Mouse (Mus musculus): Measurements from ENCODE around the gene Gm17018. TPM values are rescaled to one million over a fixed set of nuclear protein-coding genes. Genes with fewer than 3 reads are reported as not detected.
A peak's percentile ranks its signal among the peaks of the same experiment; 100 is the strongest.

Gm17018 gene
- 52.7 and 54.5 TPM in 2 replicates for polyA plus RNA-seq (2016; fragmentation: Nextera tagmentation; extraction: Ambion mirVana)

DNA sequence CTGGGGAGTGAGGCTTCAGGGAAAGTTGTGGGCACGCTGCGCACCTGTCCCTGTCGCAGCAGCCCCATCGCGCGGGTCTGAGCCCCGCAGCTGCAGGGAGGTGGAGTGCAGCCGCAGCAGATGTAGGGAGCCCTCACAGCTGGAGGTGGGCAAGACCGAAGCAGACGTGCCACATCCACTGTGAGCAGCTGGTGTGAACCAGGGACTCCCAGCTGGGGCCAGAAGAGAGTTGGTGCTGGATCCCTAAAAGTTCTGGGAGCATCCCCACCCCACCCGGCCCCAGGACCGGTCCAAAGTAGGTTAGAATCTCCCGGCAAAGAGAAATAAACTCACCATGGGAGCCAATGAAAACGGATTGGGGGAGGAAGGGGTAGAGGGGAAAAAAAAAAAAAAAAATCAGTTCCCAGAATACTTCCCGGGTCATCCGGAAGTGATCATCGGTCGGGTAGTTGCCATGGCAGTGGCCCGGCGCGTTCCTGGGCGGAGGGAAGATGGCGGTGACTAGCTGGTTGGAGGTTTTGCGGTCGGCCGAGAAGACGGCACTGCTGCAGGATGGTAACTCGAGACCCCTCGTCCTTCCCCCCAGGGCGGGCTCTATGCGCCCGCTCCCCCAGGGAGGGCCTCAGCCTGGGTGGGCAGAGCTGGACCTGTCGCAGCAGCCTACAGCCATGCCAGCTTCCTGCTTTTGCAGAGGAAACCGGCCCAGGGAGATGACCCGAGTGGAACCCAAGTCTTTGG is at the start of gene Gm17018, which contains the start of gene Poll:
TSS of gene Gm17018 (plus strand) at position 463 of the 738 bp plus-strand sequence.
TSS of gene Poll (minus strand) at position 379 of the 738 bp plus-strand sequence.
- ATAC-seq (ENCODE audit: low FRiP score, low read depth), result peak; percentile 84
- peak within 1 kb of the TSS; percentile 72 for H3K9ac ChIP-seq
- WGBS, result under 1% methylated on average over 35 of the region's 35 CpGs

DNA sequence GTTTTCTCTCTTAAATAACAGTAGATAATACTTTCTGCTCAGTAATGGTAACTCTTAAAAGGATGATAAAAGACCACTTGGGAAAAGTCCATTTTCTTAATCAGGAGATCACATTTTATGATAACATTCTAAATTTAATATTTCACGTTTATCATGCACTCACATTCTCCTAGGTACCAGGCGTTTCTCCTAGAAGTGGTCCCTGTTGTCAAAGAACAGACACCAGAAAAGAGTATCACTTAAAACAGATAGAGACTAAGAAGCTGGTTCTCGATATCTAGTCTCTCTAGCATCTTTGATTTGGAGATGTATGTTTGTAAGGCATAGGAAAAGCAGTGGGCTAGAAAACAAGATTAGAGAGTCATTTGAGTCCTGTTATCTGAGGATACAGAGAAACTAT is 49.7 kb upstream of the Gm17018 start:
- no peak for ATAC-seq (ENCODE audit: low FRiP score, low read depth)
- no peak overlapping the region for H3K27ac ChIP-seq
- WGBS, result 85% methylated on average over 3 of the region's 3 CpGs
- peaks cover 27% of the 10 kb centered on the region; the same call in 1 of the 2 replicates for H3K36me3 ChIP-seq
- H3K27me3 ChIP-seq (replicated peaks), result no peaks in the 10 kb centered on the region
- no peaks in the 10 kb centered on the region for H3K9me3 ChIP-seq
- no peak overlapping the region for H3K4me2 ChIP-seq (replicated peaks)
- H3K9ac ChIP-seq, result no peak overlapping the region
- no peak overlapping the region for H3K4me3 ChIP-seq
- no peaks in the 10 kb centered on the region for H3K4me1 ChIP-seq

More for the DNA sequence above, at the start of gene Gm17018, which contains the start of gene Poll:
- peak within 1 kb of the TSS; percentile 82 for H3K4me3 ChIP-seq
- H3K4me2 ChIP-seq (replicated peaks), result peak within 1 kb of the TSS; percentile 94
- no peaks in the 10 kb centered on the region for H3K9me3 ChIP-seq
- no peak within 1 kb of the TSS for H3K27ac ChIP-seq
- H3K4me1 ChIP-seq, result peaks cover 12% of the 10 kb centered on the region
- H3K36me3 ChIP-seq, result peaks cover 9% of the 10 kb centered on the region
- H3K27me3 ChIP-seq (replicated peaks), result no peaks in the 10 kb centered on the region

DNA sequence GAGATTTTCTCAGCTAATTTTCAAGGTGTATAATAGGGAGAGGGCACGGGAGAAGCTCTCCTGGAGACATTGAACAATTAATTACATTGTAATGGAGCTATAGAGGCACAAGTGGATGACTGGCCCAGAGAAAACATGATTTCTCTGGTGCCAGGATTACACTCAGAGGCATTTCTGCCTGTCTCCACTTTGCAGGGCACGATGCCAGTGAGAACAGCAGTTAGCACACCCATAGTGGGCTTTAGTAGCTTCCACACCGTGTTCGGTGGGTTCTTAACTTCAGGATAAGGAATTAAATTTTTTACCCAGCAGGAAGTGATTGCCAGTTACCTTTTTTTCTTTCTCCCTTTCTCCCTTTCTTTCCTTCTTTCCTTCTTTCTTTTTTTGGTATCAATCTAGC is 49.0 kb upstream of the Gm17018 start:
- Histone ChIP-seq H3K36me3 (peaks cover 34% of the 10 kb centered on the region), H3K27me3 (replicated peaks) (no peaks in the 10 kb centered on the region), H3K9me3 (no peaks in the 10 kb centered on the region), H3K4me3 (no peak overlapping the region), H3K4me1 (no peaks in the 10 kb centered on the region), H3K4me2 (replicated peaks) (no peak overlapping the region), H3K27ac (no peak overlapping the region), H3K9ac (no peak overlapping the region)
- no peak for ATAC-seq (ENCODE audit: low FRiP score, low read depth)
- 80% methylated on average over 4 of the region's 4 CpGs for WGBS

GRCm38 (mm10) chr19:45515341-45515740 is 45.1 kb upstream of the Gm17018 start:
- WGBS, result 76% methylated on average over 2 of the region's 2 CpGs
- no peaks in the 10 kb centered on the region for H3K9me3 ChIP-seq
- H3K27ac ChIP-seq, result no peak overlapping the region
- no peak overlapping the region for H3K9ac ChIP-seq
- H3K4me3 ChIP-seq, result no peak overlapping the region
- no peak for ATAC-seq (ENCODE audit: low FRiP score, low read depth)
- no peaks in the 10 kb centered on the region for H3K4me1 ChIP-seq
- H3K4me2 ChIP-seq (replicated peaks), result no peak overlapping the region
- H3K27me3 ChIP-seq (replicated peaks), result no peaks in the 10 kb centered on the region
- H3K36me3 ChIP-seq, result peaks cover 64% of the 10 kb centered on the region

DNA sequence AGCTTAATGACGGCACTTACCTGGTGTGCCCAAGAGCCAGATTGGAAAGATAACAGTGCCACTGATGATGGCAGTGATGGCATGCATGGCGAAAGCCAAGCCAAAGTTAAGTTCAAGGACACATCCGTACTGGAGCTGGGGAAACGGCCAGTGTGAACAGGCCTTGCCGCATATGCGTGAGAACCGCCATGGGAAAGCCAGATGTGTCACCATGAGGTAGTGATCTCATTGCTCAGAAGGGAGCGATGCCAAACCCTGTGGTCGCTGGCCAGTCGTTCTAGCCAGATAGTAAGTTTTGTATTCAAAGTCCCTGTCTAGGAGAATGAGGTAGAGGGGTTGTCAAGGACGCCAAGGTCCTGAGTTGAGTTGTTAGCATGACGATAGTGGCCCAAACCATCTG is 44.2 kb upstream of the Gm17018 start:
- Histone ChIP-seq H3K36me3 (peaks cover 71% of the 10 kb centered on the region), H3K4me2 (replicated peaks) (no peak overlapping the region), H3K27ac (no peak overlapping the region), H3K9ac (no peak overlapping the region), H3K9me3 (no peaks in the 10 kb centered on the region), H3K4me1 (no peaks in the 10 kb centered on the region), H3K27me3 (replicated peaks) (no peaks in the 10 kb centered on the region), H3K4me3 (no peak overlapping the region)
- WGBS, result 96% methylated on average over 12 of the region's 12 CpGs
- no peak for ATAC-seq (ENCODE audit: low FRiP score, low read depth)

GRCm38 (mm10) chr19:45527382-45527781 is 33.0 kb upstream of the Gm17018 start:
- Histone ChIP-seq H3K9me3 (no peaks in the 10 kb centered on the region), H3K36me3 (peaks cover 52% of the 10 kb centered on the region), H3K9ac (0 out of 2 replicates have a peak overlapping the region, but pooled peaks have one; percentile 35), H3K4me1 (no peaks in the 10 kb centered on the region), H3K4me2 (replicated peaks) (no peak overlapping the region), H3K27ac (no peak overlapping the region), H3K4me3 (no peak overlapping the region), H3K27me3 (replicated peaks) (no peaks in the 10 kb centered on the region)
- 92% methylated on average over 7 of the region's 7 CpGs for whole genome bisulfite sequencing
- ATAC-seq (ENCODE audit: low FRiP score, low read depth), result no peak

DNA sequence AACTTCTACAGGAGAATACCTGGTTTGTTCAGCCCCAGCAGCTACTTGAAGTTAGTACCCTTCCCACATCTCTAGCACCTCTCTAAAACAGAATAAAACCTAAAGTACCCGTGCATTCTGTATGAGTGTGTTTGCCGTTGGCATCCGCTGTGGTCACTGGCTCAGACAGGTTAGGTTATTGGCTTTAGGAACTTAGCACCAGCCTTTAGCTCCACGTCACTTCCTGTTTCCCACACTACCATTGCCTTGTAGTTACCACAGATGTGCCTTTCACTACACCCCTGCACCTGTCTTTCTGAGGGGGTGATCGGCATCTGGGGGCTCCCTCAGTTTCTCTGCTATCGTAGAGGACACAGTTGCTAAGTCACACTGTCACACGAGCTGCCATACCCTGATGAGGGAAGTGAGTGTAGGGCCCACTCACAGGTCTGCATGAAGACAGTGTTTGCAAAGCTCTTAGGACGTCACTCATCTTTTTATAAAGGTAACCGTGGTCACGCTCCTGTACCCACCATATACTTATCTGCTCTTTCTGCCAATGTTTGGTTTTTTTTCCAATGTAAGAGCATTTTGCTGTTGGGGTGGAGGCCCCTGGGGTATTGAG is 32.4 kb upstream of the Gm17018 start:
- peaks cover 52% of the 10 kb centered on the region for H3K36me3 ChIP-seq
- H3K4me3 ChIP-seq, result no peak overlapping the region
- no peaks in the 10 kb centered on the region for H3K27me3 ChIP-seq (replicated peaks)
- WGBS, result 93% methylated on average over 10 of the region's 10 CpGs
- ATAC-seq (ENCODE audit: low FRiP score, low read depth), result no peak
- no peak overlapping the region for H3K27ac ChIP-seq
- H3K9me3 ChIP-seq, result no peaks in the 10 kb centered on the region
- H3K9ac ChIP-seq, result no peak overlapping the region
- no peak overlapping the region for H3K4me2 ChIP-seq (replicated peaks)
- H3K4me1 ChIP-seq, result no peaks in the 10 kb centered on the region

DNA sequence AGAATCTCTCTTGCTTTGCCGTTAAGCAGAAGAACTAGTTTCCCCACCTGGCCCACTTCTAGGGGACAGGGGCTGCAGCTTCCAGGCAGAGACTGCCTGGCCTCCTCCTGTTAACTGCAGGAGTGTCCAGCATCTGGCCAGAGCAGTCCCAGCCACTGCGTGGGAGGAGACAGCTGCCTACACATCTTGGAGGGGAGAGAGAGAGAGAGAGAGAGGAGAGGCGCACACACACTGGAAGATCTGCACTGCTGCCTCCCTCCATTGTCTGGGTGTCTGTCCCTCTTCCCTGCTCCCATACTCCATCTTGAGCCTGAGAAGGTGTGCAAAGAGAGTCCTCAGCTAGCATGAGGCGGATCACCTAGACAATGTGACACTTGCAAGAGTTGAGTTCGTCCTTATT is 31.1 kb upstream of the Gm17018 start:
- Histone ChIP-seq H3K4me1 (peaks cover 3% of the 10 kb centered on the region; the same call in 1 of the 2 replicates), H3K4me2 (replicated peaks) (no peak overlapping the region), H3K27me3 (replicated peaks) (no peaks in the 10 kb centered on the region), H3K9me3 (no peaks in the 10 kb centered on the region), H3K9ac (no peak overlapping the region), H3K36me3 (peaks cover 45% of the 10 kb centered on the region), H3K4me3 (no peak overlapping the region), H3K27ac (no peak overlapping the region)
- WGBS, result 74% methylated on average over 5 of the region's 5 CpGs
- no peak for ATAC-seq (ENCODE audit: low FRiP score, low read depth)

DNA sequence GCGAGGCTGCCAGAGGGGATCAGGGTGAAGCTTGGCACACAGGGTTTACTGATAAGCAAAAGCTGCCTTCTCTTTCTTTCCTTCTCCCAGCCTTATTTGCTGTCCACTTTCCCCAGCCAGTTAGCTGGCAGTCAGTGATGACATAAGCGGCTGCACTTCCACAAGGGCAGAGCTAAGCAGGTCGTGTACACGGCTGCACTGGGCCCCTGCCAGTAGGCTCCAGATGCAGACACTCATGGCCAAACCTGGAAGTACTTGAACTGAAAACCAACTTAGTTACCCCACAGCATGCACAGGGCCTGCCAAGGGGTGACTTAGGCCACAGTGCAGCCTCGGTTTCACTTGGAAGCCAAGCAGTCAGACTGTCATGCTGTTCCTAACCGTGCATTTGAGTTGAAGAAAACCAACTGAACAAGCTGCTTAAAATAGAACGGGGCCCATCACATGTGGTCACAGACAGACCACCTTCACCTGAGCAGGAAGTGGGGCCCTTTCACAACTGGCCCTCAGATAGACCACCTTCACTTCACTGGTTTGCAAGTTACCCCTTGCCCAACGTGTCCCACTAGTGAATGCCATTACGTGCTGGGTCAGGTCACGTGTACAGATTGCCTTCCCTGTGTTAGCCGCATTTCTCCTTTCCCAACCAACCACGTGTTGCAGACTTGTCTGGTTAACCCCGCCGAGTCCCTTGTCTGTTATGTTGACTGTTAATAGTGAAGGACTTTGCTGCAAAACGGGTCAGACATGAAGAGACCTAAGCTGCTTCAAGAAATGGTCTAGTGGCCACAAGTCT is 30.0 kb upstream of the Gm17018 start:
- no peak for ATAC-seq (ENCODE audit: low FRiP score, low read depth)
- 87% methylated on average over 15 of the region's 15 CpGs for WGBS
- no peak overlapping the region for H3K4me2 ChIP-seq (replicated peaks)
- H3K27me3 ChIP-seq (replicated peaks), result no peaks in the 10 kb centered on the region
- no peaks in the 10 kb centered on the region for H3K9me3 ChIP-seq
- H3K4me1 ChIP-seq, result peaks cover 14% of the 10 kb centered on the region
- H3K9ac ChIP-seq, result no peak overlapping the region
- no peak overlapping the region for H3K4me3 ChIP-seq
- peaks cover 35% of the 10 kb centered on the region for H3K36me3 ChIP-seq
- H3K27ac ChIP-seq, result no peak overlapping the region

DNA sequence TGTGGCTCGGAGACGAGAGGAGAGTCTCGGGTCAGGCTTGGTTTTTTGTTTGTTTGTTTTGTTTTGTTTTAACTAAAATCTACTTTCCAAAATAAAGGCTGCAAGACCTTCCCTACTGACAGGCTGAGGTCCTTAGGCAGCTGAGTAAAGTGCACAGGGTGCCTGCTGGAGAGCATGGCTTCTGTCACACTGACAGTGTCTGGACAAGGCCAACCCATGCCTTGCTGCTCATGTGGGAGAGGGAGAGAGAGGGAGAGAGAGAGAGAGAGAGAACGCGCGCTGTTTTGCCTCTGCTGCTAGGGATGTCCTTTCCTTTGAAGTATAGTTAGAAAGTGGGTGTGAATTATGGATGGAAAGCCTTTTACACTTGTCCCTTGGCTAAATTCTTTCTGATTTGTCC is 28.9 kb upstream of the Gm17018 start:
- 71% methylated on average over 6 of the region's 6 CpGs for WGBS
- Histone ChIP-seq H3K4me3 (no peak overlapping the region), H3K4me1 (peaks cover 22% of the 10 kb centered on the region), H3K27me3 (replicated peaks) (no peaks in the 10 kb centered on the region), H3K4me2 (replicated peaks) (no peak overlapping the region), H3K9me3 (no peaks in the 10 kb centered on the region), H3K36me3 (peaks cover 35% of the 10 kb centered on the region), H3K9ac (no peak overlapping the region), H3K27ac (no peak overlapping the region)
- no peak for ATAC-seq (ENCODE audit: low FRiP score, low read depth)

- ATAC-seq (ENCODE audit: low FRiP score, low read depth), result no peak
- Histone ChIP-seq H3K27ac (no peak overlapping the region), H3K9ac (no peak overlapping the region), H3K27me3 (replicated peaks) (no peaks in the 10 kb centered on the region), H3K36me3 (peaks cover 17% of the 10 kb centered on the region), H3K4me3 (no peak overlapping the region), H3K4me2 (replicated peaks) (no peak overlapping the region), H3K4me1 (peaks cover 22% of the 10 kb centered on the region), H3K9me3 (no peaks in the 10 kb centered on the region)
- 76% methylated on average over 7 of the region's 7 CpGs for WGBS
These were observed 26.8 kb upstream of the Gm17018 start for GRCm38 (mm10) chr19:45533617-45534016.

DNA sequence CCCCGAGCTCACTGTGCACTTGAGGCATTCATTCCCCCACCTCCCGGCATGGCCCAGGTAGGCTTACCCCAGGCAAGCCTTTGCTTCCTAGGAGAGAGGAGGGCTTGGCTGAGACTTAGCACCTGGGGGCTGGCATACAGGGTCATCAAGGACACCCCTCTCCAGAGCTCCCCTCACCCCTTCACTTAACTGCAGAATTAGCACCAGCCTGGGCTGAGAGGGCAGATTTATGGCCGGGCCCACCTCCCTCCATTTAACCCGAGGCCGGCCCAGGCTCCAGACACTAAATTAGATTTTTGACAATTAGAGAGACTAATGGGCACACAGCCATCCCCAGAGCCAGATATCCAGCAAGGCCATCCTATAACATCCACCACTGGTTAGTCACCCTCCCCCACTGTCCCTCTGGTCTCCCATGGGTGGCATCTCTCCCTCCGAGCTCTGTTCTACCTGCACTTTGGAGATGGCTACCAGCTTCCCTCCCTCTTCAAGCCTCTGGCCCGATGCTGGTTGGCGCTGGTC is 25.1 kb upstream of the Gm17018 start:
- Histone ChIP-seq H3K4me1 (peaks cover 28% of the 10 kb centered on the region), H3K27ac (0 out of 2 replicates have a peak overlapping the region, but pooled peaks have one; percentile 3), H3K36me3 (peaks cover under 1% of the 10 kb centered on the region; the same call in 1 of the 2 replicates), H3K4me3 (no peak overlapping the region), H3K9ac (no peak overlapping the region), H3K4me2 (replicated peaks) (0 out of 2 replicates have a peak overlapping the region, but pooled peaks have one; percentile 2), H3K9me3 (no peaks in the 10 kb centered on the region), H3K27me3 (replicated peaks) (peaks cover 6% of the 10 kb centered on the region; the same call in 1 of the 2 replicates)
- 49% methylated on average over 8 of the region's 8 CpGs for WGBS
- no peak for ATAC-seq (ENCODE audit: low FRiP score, low read depth)
